Mouse (Mus musculus): ENCODE measurements around the gene Ngrn. TPM values are rescaled to one million over a fixed set of nuclear protein-coding genes. Genes with fewer than 3 reads are reported as not detected.
A peak's percentile ranks its signal among the peaks of the same experiment; 100 is the strongest.

Ngrn gene
- polyA plus RNA-seq, 1 experiment: 67.1 TPM

DNA sequence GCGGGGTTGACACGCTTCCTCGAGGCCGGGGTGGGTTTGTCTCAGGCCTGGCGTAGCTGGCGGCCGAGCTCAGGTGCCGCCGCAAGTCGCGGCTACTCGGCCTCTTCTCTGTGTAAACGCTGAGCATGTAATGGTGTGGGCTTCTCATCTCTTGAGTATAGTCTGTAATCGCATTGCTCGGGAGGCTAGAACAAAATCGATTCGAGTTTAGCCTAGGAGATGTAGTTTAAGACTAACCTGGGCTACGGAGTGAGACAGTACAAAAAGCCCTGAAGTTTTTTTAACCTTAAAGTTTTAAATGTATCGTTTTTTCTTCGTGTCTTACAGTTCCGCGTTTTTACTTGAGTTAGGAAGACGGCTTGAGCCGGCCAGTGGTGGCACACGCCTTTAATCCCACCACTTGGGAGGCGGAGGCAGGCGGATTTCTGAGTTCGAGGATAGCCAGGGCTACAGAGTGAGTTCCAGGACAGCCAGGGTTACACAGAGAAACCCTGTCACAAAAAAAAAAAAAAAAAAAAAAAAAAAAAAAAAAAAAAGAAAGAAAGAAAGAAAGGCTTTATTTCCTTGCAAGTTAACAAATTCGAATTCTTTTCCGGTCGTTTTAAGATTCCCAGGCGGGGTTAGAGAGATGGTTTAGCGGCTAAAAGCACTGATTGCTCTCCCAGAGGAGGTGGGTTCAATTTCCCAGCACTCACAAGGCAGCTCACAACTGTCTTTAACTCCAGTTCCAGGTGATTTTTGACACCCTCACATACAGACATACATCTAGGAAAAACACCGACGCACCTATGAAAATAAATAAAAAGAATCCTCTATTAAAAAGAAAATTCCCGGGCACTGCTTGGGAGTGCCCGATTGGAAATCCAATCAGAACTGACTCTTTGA lies 34.0 kb downstream of the Ngrn start:
- Histone ChIP-seq H3K27ac (ENCODE audit: insufficient read depth, low read length) (no peak overlapping the region), H3K4me3 (replicated peaks; ENCODE audit: insufficient read depth, low read depth, low read length) (peak overlapping the region; percentile 76), H3K4me1 (ENCODE audit: control insufficient read depth, insufficient read depth, low read length) (no peaks in the 10 kb centered on the region), H3K27me3 (ENCODE audit: control insufficient read depth, insufficient read depth, low read length) (no peaks in the 10 kb centered on the region)
- TF ChIP-seq POLR2A (IDR thresholded peaks at IDR 0.05; ENCODE audit: borderline replicate concordance, insufficient read depth, low read length): no peak
- TF ChIP-seq CTCF (IDR thresholded peaks at IDR 0.05; ENCODE audit: borderline replicate concordance, insufficient read depth, low read depth, low read length): no peak
- no peak for DNase-seq
- 7% methylated on average over 37 of the region's 37 CpGs for WGBS

DNA sequence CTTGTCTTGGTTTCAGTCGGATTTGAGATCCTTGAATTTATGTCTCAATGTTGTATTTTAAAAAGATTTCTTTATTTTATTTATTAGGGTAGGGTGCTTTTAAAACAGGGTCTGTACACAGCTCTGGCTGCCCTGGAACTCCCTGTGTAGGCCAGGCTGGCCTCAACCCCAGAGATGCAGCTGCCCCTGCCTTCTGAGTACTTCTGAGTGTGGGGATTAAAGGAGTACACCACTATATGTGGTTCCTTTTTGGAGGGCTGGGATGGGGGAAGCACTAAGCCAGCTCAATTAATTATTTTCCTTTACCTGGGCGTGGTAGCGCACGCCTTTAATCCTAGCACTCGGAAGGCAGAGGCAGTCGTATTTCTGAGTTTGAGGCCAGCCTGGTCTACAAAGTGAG lies 35.4 kb downstream of the Ngrn start:
- no peak for DNase-seq
- no peak overlapping the region for H3K4me3 ChIP-seq (replicated peaks; ENCODE audit: insufficient read depth, low read depth, low read length)
- H3K27ac ChIP-seq (ENCODE audit: insufficient read depth, low read length): no peak overlapping the region
- H3K27me3 ChIP-seq (ENCODE audit: control insufficient read depth, insufficient read depth, low read length): no peaks in the 10 kb centered on the region
- TF ChIP-seq CTCF (IDR thresholded peaks at IDR 0.05; ENCODE audit: borderline replicate concordance, insufficient read depth, low read depth, low read length): no peak
- no peak for TF ChIP-seq POLR2A (IDR thresholded peaks at IDR 0.05; ENCODE audit: borderline replicate concordance, insufficient read depth, low read length)
- H3K4me1 ChIP-seq (ENCODE audit: control insufficient read depth, insufficient read depth, low read length): no peaks in the 10 kb centered on the region
- 94% methylated on average over 6 of the region's 6 CpGs for WGBS

DNA sequence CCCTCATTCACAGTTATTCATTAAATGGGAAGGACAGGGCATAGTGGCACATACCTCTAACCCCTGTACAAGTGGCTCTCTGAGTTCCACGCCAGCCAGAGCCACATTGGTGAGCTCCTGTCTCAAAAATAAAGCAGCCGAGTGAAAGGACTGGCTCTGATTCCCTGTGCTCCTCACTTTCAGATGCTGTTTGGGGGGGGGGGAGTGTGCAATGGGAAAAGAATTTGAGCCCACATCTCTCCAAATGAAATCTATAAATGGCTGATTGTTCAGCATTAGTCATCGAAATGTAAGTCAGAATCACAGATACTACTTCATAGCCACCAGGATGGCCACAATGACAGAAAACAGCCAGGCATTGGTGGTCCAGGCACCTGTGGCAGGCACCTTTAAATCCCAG lies 36.0 kb downstream of the Ngrn start:
- H3K4me1 ChIP-seq (ENCODE audit: control insufficient read depth, insufficient read depth, low read length): no peaks in the 10 kb centered on the region
- H3K27me3 ChIP-seq (ENCODE audit: control insufficient read depth, insufficient read depth, low read length): no peaks in the 10 kb centered on the region
- 57% methylated on average over 3 of the region's 3 CpGs for WGBS
- no peak for TF ChIP-seq CTCF (IDR thresholded peaks at IDR 0.05; ENCODE audit: borderline replicate concordance, insufficient read depth, low read depth, low read length)
- no peak for TF ChIP-seq POLR2A (IDR thresholded peaks at IDR 0.05; ENCODE audit: borderline replicate concordance, insufficient read depth, low read length)
- no peak overlapping the region for H3K4me3 ChIP-seq (replicated peaks; ENCODE audit: insufficient read depth, low read depth, low read length)
- H3K27ac ChIP-seq (ENCODE audit: insufficient read depth, low read length): no peak overlapping the region
- DNase-seq: no peak

DNA sequence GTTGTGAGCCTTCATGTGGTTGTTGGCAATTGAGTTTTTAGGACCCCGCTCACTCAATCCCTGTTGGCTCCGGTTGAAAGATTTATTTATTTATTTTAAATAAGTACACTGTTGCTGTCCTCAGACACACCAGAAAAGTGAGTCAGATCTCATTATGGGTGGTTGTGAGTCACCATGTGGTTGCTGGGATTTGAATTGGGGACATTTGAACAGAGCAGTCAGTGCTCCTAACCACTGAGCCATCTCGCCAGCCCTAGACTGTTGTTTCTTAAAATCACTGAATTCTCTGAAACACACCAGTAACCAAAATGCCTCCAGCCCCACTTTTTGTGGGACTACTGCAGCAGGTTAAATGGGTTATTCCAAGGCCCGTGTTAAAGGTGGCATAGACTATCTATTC lies 37.7 kb downstream of the Ngrn start:
- 97% methylated on average over 4 of the region's 4 CpGs for WGBS
- no peaks in the 10 kb centered on the region for H3K4me1 ChIP-seq (ENCODE audit: control insufficient read depth, insufficient read depth, low read length)
- no peak overlapping the region for H3K4me3 ChIP-seq (replicated peaks; ENCODE audit: insufficient read depth, low read depth, low read length)
- TF ChIP-seq CTCF (IDR thresholded peaks at IDR 0.05; ENCODE audit: borderline replicate concordance, insufficient read depth, low read depth, low read length) (no peak), POLR2A (IDR thresholded peaks at IDR 0.05; ENCODE audit: borderline replicate concordance, insufficient read depth, low read length) (no peak)
- no peaks in the 10 kb centered on the region for H3K27me3 ChIP-seq (ENCODE audit: control insufficient read depth, insufficient read depth, low read length)
- no peak for DNase-seq
- no peak overlapping the region for H3K27ac ChIP-seq (ENCODE audit: insufficient read depth, low read length)

DNA sequence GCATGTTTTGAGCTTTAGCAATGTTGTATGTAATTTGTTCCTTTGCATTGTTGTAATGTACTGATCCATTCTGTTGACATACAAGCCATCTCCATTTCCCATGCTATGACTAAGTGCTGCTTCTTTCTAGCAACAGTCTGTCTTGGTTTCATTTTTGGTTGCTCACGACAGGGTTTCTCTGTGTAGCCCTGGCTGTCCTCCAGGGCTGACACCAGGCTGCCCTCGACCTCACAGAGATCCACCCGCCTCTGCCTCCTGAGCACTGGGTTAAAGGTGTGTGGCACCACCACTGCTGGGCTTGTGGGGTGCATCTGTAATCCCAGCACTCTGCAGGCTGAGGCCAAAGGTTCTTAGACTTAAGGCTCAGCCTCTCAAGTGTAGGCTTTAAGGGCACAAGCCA lies 38.6 kb downstream of the Ngrn start:
- WGBS: 58% methylated on average over 3 of the region's 3 CpGs
- no peak for DNase-seq
- no peaks in the 10 kb centered on the region for H3K27me3 ChIP-seq (ENCODE audit: control insufficient read depth, insufficient read depth, low read length)
- H3K4me1 ChIP-seq (ENCODE audit: control insufficient read depth, insufficient read depth, low read length): no peaks in the 10 kb centered on the region
- no peak for TF ChIP-seq POLR2A (IDR thresholded peaks at IDR 0.05; ENCODE audit: borderline replicate concordance, insufficient read depth, low read length)
- TF ChIP-seq CTCF (IDR thresholded peaks at IDR 0.05; ENCODE audit: borderline replicate concordance, insufficient read depth, low read depth, low read length): no peak
- H3K4me3 ChIP-seq (replicated peaks; ENCODE audit: insufficient read depth, low read depth, low read length): no peak overlapping the region
- H3K27ac ChIP-seq (ENCODE audit: insufficient read depth, low read length): no peak overlapping the region

DNA sequence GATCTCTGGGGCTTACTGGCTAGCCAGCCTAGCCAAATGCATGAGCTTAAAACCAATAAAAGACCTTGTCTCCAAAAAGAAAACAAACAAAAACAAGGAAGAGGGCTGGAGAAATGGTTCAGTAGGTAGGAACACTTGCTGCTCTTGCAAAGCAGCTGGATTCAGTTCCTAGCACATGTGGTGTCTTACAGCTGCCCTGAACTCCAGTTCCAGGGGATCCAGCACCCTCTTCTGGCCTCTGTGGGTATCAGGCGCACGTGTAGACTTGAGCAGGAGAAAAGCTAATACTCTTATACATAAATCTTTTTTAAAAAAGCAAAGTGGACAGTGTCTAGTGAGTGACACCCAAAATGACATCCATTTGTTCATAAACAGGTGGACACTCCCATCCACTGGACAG lies 40.5 kb downstream of the Ngrn start:
- H3K4me3 ChIP-seq (replicated peaks; ENCODE audit: insufficient read depth, low read depth, low read length): no peak overlapping the region
- H3K4me1 ChIP-seq (ENCODE audit: control insufficient read depth, insufficient read depth, low read length): no peaks in the 10 kb centered on the region
- DNase-seq: no peak
- WGBS: 80% methylated on average over 2 of the region's 2 CpGs
- no peak overlapping the region for H3K27ac ChIP-seq (ENCODE audit: insufficient read depth, low read length)
- no peaks in the 10 kb centered on the region for H3K27me3 ChIP-seq (ENCODE audit: control insufficient read depth, insufficient read depth, low read length)
- TF ChIP-seq CTCF (IDR thresholded peaks at IDR 0.05; ENCODE audit: borderline replicate concordance, insufficient read depth, low read depth, low read length) (no peak), POLR2A (IDR thresholded peaks at IDR 0.05; ENCODE audit: borderline replicate concordance, insufficient read depth, low read length) (no peak)

DNA sequence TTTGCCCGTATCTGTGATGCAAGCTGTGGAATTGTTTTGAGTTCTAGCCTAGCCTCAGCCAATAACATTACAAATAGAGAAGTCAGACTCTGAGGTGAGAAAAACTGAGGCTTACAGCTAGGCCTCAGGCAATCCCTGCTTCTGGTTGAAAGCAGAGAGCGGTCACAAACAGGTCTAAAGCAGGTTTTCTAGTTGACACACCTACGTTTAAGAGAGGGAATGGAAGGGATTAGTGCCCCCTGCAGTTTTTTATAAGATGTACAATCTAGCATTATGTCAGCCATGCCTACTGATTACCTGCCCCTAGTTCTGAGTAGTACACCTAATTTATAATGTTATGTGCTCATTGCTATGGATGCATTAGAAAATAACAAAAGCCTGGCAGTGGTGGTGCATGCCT lies 46.8 kb downstream of the Ngrn start:
- H3K4me1 ChIP-seq (ENCODE audit: control insufficient read depth, insufficient read depth, low read length): no peaks in the 10 kb centered on the region
- no peak for TF ChIP-seq POLR2A (IDR thresholded peaks at IDR 0.05; ENCODE audit: borderline replicate concordance, insufficient read depth, low read length)
- TF ChIP-seq CTCF (IDR thresholded peaks at IDR 0.05; ENCODE audit: borderline replicate concordance, insufficient read depth, low read depth, low read length): no peak
- H3K4me3 ChIP-seq (replicated peaks; ENCODE audit: insufficient read depth, low read depth, low read length): no peak overlapping the region
- 81% methylated on average over 3 of the region's 3 CpGs for WGBS
- no peak overlapping the region for H3K27ac ChIP-seq (ENCODE audit: insufficient read depth, low read length)
- DNase-seq: no peak
- no peaks in the 10 kb centered on the region for H3K27me3 ChIP-seq (ENCODE audit: control insufficient read depth, insufficient read depth, low read length)

DNA sequence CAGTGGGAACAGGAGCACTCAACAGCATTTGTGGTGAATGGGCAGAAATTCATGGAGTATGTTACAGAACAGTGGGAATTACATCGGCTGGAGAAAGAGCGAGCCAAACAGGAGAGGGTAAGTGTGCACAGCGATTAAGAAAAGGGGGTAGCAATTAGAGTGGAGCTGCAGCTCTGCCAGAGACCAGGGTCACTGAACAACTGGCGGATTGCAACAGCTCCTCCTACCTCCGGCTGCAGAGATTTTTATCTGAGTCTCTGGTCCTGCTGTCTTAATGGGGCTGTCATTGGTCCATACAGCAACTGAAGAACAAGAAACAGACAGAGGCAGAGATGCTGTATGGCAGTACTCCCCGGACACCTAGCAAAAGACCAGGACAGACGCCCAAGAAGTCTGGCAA lies 49.8 kb downstream of the Ngrn start:
- DNase-seq: no peak
- Histone ChIP-seq H3K4me1 (ENCODE audit: control insufficient read depth, insufficient read depth, low read length) (no peaks in the 10 kb centered on the region), H3K27me3 (ENCODE audit: control insufficient read depth, insufficient read depth, low read length) (no peaks in the 10 kb centered on the region), H3K27ac (ENCODE audit: insufficient read depth, low read length) (no peak overlapping the region), H3K4me3 (replicated peaks; ENCODE audit: insufficient read depth, low read depth, low read length) (no peak overlapping the region)
- no peak for TF ChIP-seq POLR2A (IDR thresholded peaks at IDR 0.05; ENCODE audit: borderline replicate concordance, insufficient read depth, low read length)
- no peak for TF ChIP-seq CTCF (IDR thresholded peaks at IDR 0.05; ENCODE audit: borderline replicate concordance, insufficient read depth, low read depth, low read length)
- 72% methylated on average over 7 of the region's 7 CpGs for WGBS

Other genes with a start within 250 kb of the Ngrn start
- 10.9 and 11.0 TPM in 2 replicates for gene Zfp710, start 236.4 kb upstream of the Ngrn start, polyA plus RNA-seq (2012; rRNA removed)
- 77.9 and 84.0 TPM in 2 replicates for gene Idh2, start 145.8 kb upstream of the Ngrn start, polyA plus RNA-seq (2012; rRNA removed)
- 10.7 and 11.5 TPM in 2 replicates for gene Sema4b, start 74.4 kb upstream of the Ngrn start, polyA plus RNA-seq (2012; rRNA removed)
- gene Cib1, start 28.4 kb upstream of the Ngrn start, polyA plus RNA-seq (2012; rRNA removed): 40.1 and 45.0 TPM in 2 replicates
- 3.9 and 4.1 TPM in 2 replicates for gene Gdpgp1, start 28.4 kb upstream of the Ngrn start, polyA plus RNA-seq (2012; rRNA removed)
- gene Ttll13, start 14.8 kb upstream of the Ngrn start, polyA plus RNA-seq (2012; rRNA removed): 0.69 and 0.98 TPM in 2 replicates
- gene Vps33b, start 8.4 kb downstream of the Ngrn start, polyA plus RNA-seq (2012; rRNA removed): 30.9 and 31.5 TPM in 2 replicates
- gene Prc1, start 33.2 kb downstream of the Ngrn start, polyA plus RNA-seq (2012; rRNA removed): 1.0 and 1.2 TPM in 2 replicates
- gene Rccd1, start 63.2 kb downstream of the Ngrn start, polyA plus RNA-seq (2012; rRNA removed): 19.4 and 21.4 TPM in 2 replicates
- gene Unc45a, start 79.8 kb downstream of the Ngrn start, polyA plus RNA-seq (2012; rRNA removed): 81.8 and 97.8 TPM in 2 replicates
- gene Hddc3, start 81.9 kb downstream of the Ngrn start, polyA plus RNA-seq (2012; rRNA removed): 57.7 and 61.0 TPM in 2 replicates
- 167 and 188 TPM in 2 replicates for gene Man2a2, start 110.2 kb downstream of the Ngrn start, polyA plus RNA-seq (2012; rRNA removed)
- gene Fes, start 126.7 kb downstream of the Ngrn start, polyA plus RNA-seq (2012; rRNA removed): 4.2 and 4.9 TPM in 2 replicates
- gene Furin, start 144.2 kb downstream of the Ngrn start, polyA plus RNA-seq (2012; rRNA removed): 34.4 and 37.3 TPM in 2 replicates

Data from cerebellum, adult 2 months (tissue).